Mouse (Mus musculus): ENCODE measurements around the gene Zmat5.

- TF ChIP-seq CTCF (IDR thresholded peaks at IDR 0.05; ENCODE audit: control insufficient read depth, insufficient read depth, insufficient read length) (no peak), FOSL1 (IDR thresholded peaks at IDR 0.05; ENCODE audit: insufficient read depth, low read length, poor library complexity, severe bottlenecking) (no peak), MAX (IDR thresholded peaks at IDR 0.05) (no peak), USF1 (IDR thresholded peaks at IDR 0.05; ENCODE audit: low read depth) (no peak), MYOG (IDR thresholded peaks at IDR 0.05; ENCODE audit: control insufficient read depth, extremely low read depth, insufficient read length) (no peak)
Measured at GRCm38 (mm10) chr11:4688632-4689380, 15.7 kb upstream of the Zmat5 start.

Data from C2C12 (cell line).